Comparison of ENCODE assay signal across 7 mouse cellular contexts in genomic region chr16:17921325-17922162, GRCm38 (mm10). TPM values are rescaled to one million over a fixed set of nuclear protein-coding genes. Genes with fewer than 3 reads are reported as not detected.
DNase-seq lines count a peak whose midpoint lies in the region; ATAC-seq lines count a peak whose summit lies in the region.

No protein-coding gene starts in this region.

- H3K27ac ChIP-seq in embryonic facial prominence, embryonic 11.5 days (replicated peaks; ENCODE audit: low read depth, low read length), result peak overlapping the region; percentile 53
- H3K27ac ChIP-seq in limb, embryonic 11.5 days (replicated peaks; ENCODE audit: low read depth, low read length), result peak overlapping the region; percentile 38; the same call in 1 of the 2 replicates
- H3K27ac ChIP-seq in midbrain, embryonic 14.5 days (replicated peaks; ENCODE audit: low read depth, low read length), result peak overlapping the region; percentile 93

- H3K4me3 ChIP-seq in embryonic facial prominence, embryonic 11.5 days (ENCODE audit: low read depth, low read length), result peak overlapping the region; percentile 81
- H3K4me3 ChIP-seq in limb, embryonic 11.5 days (ENCODE audit: low read depth, low read length), result peak overlapping the region; percentile 86
- H3K4me3 ChIP-seq in midbrain, embryonic 14.5 days (replicated peaks; ENCODE audit: low read depth, low read length), result peak overlapping the region; percentile 68

- H3K36me3 ChIP-seq in embryonic facial prominence, embryonic 11.5 days (replicated peaks; ENCODE audit: control insufficient read depth, insufficient read depth, low read depth, low read length), result peaks cover 3% of the 10 kb centered on the region; the same call in 1 of the 2 replicates
- peaks cover 5% of the 10 kb centered on the region for H3K36me3 ChIP-seq in limb, embryonic 11.5 days (ENCODE audit: control insufficient read depth, insufficient read depth, low read length)
- peaks cover 21% of the 10 kb centered on the region for H3K36me3 ChIP-seq in midbrain, embryonic 14.5 days (ENCODE audit: control insufficient read depth, insufficient read depth, low read length)

- H3K9ac ChIP-seq in embryonic facial prominence, embryonic 11.5 days (replicated peaks; ENCODE audit: low read length), result peak overlapping the region; percentile 89
- peak overlapping the region; percentile 86 for H3K9ac ChIP-seq in limb, embryonic 11.5 days (ENCODE audit: low read length)
- peak overlapping the region; percentile 77 for H3K9ac ChIP-seq in midbrain, embryonic 14.5 days (replicated peaks; ENCODE audit: low read length)

- no peaks in the 10 kb centered on the region for H3K9me3 ChIP-seq in embryonic facial prominence, embryonic 11.5 days (replicated peaks; ENCODE audit: control insufficient read depth, low read length)
- H3K9me3 ChIP-seq in limb, embryonic 11.5 days (ENCODE audit: control insufficient read depth, low read length), result no peaks in the 10 kb centered on the region
- H3K9me3 ChIP-seq in midbrain, embryonic 14.5 days (ENCODE audit: control insufficient read depth, low read length), result no peaks in the 10 kb centered on the region

- H3K4me2 ChIP-seq in embryonic facial prominence, embryonic 11.5 days (ENCODE audit: low read depth, low read length), result peak overlapping the region; percentile 94
- H3K4me2 ChIP-seq in limb, embryonic 11.5 days (ENCODE audit: low read depth, severe bottlenecking), result peak overlapping the region; percentile 96
- H3K4me2 ChIP-seq in midbrain, embryonic 14.5 days (ENCODE audit: low read length), result peak overlapping the region; percentile 99

- WGBS in embryonic facial prominence, embryonic 11.5 days, result 2% methylated on average over 47 of the region's 47 CpGs
- 2% methylated on average over 47 of the region's 47 CpGs for WGBS in limb, embryonic 11.5 days
- WGBS in midbrain, embryonic 14.5 days, result 1% methylated on average over 47 of the region's 47 CpGs

- peaks cover 7% of the 10 kb centered on the region; the same call in 1 of the 2 replicates for H3K27me3 ChIP-seq in embryonic facial prominence, embryonic 11.5 days (ENCODE audit: control insufficient read depth, insufficient read depth, low read length)
- peaks cover 19% of the 10 kb centered on the region for H3K27me3 ChIP-seq in limb, embryonic 11.5 days (ENCODE audit: control insufficient read depth, insufficient read depth, low read length)
- H3K27me3 ChIP-seq in midbrain, embryonic 14.5 days (ENCODE audit: control insufficient read depth, insufficient read depth, low read length), result peaks cover 15% of the 10 kb centered on the region

- ATAC-seq in embryonic facial prominence, embryonic 11.5 days (replicated peaks; ENCODE audit: insufficient number of reproducible peaks, low FRiP score, low TSS enrichment, low read depth), result peak; percentile 94
- peak; percentile 91 for ATAC-seq in limb, embryonic 11.5 days (ENCODE audit: insufficient number of reproducible peaks, low FRiP score, low TSS enrichment, low read depth)
- peak; percentile 92 for ATAC-seq in midbrain, embryonic 14.5 days (ENCODE audit: low FRiP score, low TSS enrichment)

- DNase-seq in adrenal gland, postnatal 14 days, result peak; percentile 96
- DNase-seq in embryonic facial prominence, embryonic 11.5 days (ENCODE audit: low spot score), result peak; percentile 99
- peak; percentile 99 for DNase-seq in heart, adult 11 months
- DNase-seq in kidney, adult 18-20 months, result peak; percentile 94
- DNase-seq in limb, embryonic 11.5 days (ENCODE audit: low spot score), result peak; percentile 98
- peak; percentile 99 for DNase-seq in midbrain, embryonic 14.5 days
- DNase-seq in spleen, adult 18-20 months, result peak; percentile 87 to 91

- no peaks in the 10 kb centered on the region; the same call in 1 of the 2 replicates for H3K4me1 ChIP-seq in embryonic facial prominence, embryonic 11.5 days (ENCODE audit: control insufficient read depth, insufficient read depth, low read length)
- H3K4me1 ChIP-seq in limb, embryonic 11.5 days (ENCODE audit: control insufficient read depth, insufficient read depth, low read length), result peaks cover 9% of the 10 kb centered on the region; the same call in 1 of the 2 replicates
- peaks cover 25% of the 10 kb centered on the region for H3K4me1 ChIP-seq in midbrain, embryonic 14.5 days (ENCODE audit: control insufficient read depth, insufficient read depth, low read length)

RNA-seq across cellular contexts. Expression of gene Slc25a1, which starts 6.5 kb away (rescaled TPM):
- total RNA-seq in adrenal gland, postnatal 14 days (2021), result 107 and 109 TPM in 2 replicates
- polyA plus RNA-seq in embryonic facial prominence, embryonic 11.5 days (2014; fragmentation: Nextera tagmentation; extraction: Ambion mirVana), result 66.2 and 69.5 TPM in 2 replicates
- polyA plus RNA-seq in limb, embryonic 11.5 days (2014; fragmentation: Nextera tagmentation; extraction: Ambion mirVana), result 74.4 and 74.5 TPM in 2 replicates
- 145 and 157 TPM in 2 replicates for polyA plus RNA-seq in midbrain, embryonic 14.5 days (2014; fragmentation: Nextera tagmentation; extraction: Ambion mirVana)

RNA-seq across cellular contexts. Expression of gene Gsc2, which starts 6.7 kb away (rescaled TPM):
- not detected in 2 replicates for total RNA-seq in adrenal gland, postnatal 14 days (2021)
- 0.24 TPM in 1 of 2 replicates, not detected in the other for polyA plus RNA-seq in embryonic facial prominence, embryonic 11.5 days (2014; fragmentation: Nextera tagmentation; extraction: Ambion mirVana)
- not detected in 2 replicates for polyA plus RNA-seq in limb, embryonic 11.5 days (2014; fragmentation: Nextera tagmentation; extraction: Ambion mirVana)
- polyA plus RNA-seq in midbrain, embryonic 14.5 days (2014; fragmentation: Nextera tagmentation; extraction: Ambion mirVana), result 0.84 and 0.93 TPM in 2 replicates

RNA-seq across cellular contexts. Expression of gene Ess2, which starts 10.4 kb away (rescaled TPM):
- total RNA-seq in adrenal gland, postnatal 14 days (2021), result 16.0 and 20.2 TPM in 2 replicates
- polyA plus RNA-seq in embryonic facial prominence, embryonic 11.5 days (2014; fragmentation: Nextera tagmentation; extraction: Ambion mirVana), result 38.4 and 40.3 TPM in 2 replicates
- polyA plus RNA-seq in limb, embryonic 11.5 days (2014; fragmentation: Nextera tagmentation; extraction: Ambion mirVana), result 42.2 and 50.2 TPM in 2 replicates
- 44.1 and 44.6 TPM in 2 replicates for polyA plus RNA-seq in midbrain, embryonic 14.5 days (2014; fragmentation: Nextera tagmentation; extraction: Ambion mirVana)

RNA-seq across cellular contexts. Expression of gene Tssk2, which starts 23.1 kb away (rescaled TPM):
- not detected in 2 replicates for total RNA-seq in adrenal gland, postnatal 14 days (2021)
- polyA plus RNA-seq in embryonic facial prominence, embryonic 11.5 days (2014; fragmentation: Nextera tagmentation; extraction: Ambion mirVana), result not detected in 2 replicates
- not detected in 2 replicates for polyA plus RNA-seq in limb, embryonic 11.5 days (2014; fragmentation: Nextera tagmentation; extraction: Ambion mirVana)
- polyA plus RNA-seq in midbrain, embryonic 14.5 days (2014; fragmentation: Nextera tagmentation; extraction: Ambion mirVana), result not detected in 2 replicates

RNA-seq across cellular contexts. Expression of gene Dgcr2, which starts 23.2 kb away (rescaled TPM):
- total RNA-seq in adrenal gland, postnatal 14 days (2021), result 57.6 and 63.6 TPM in 2 replicates
- 68.8 and 76.6 TPM in 2 replicates for polyA plus RNA-seq in embryonic facial prominence, embryonic 11.5 days (2014; fragmentation: Nextera tagmentation; extraction: Ambion mirVana)
- 92.5 and 94.0 TPM in 2 replicates for polyA plus RNA-seq in limb, embryonic 11.5 days (2014; fragmentation: Nextera tagmentation; extraction: Ambion mirVana)
- 104 and 108 TPM in 2 replicates for polyA plus RNA-seq in midbrain, embryonic 14.5 days (2014; fragmentation: Nextera tagmentation; extraction: Ambion mirVana)

Comparison
In these comparisons a context has a peak if more than half of its experiments do, and no peak if none do; other contexts are left out.
1. Peak in every context shown above with its lines: DNase-seq, ATAC-seq, H3K4me3 ChIP-seq and H3K27ac ChIP-seq.
2. H3K27ac ChIP-seq: peak in every context shown above with its lines; median percentile 93 in midbrain, embryonic 14.5 days; 53 in embryonic facial prominence, embryonic 11.5 days; 38 in limb, embryonic 11.5 days.